Mouse (Mus musculus): ENCODE results near the gene Crot.

DNA sequence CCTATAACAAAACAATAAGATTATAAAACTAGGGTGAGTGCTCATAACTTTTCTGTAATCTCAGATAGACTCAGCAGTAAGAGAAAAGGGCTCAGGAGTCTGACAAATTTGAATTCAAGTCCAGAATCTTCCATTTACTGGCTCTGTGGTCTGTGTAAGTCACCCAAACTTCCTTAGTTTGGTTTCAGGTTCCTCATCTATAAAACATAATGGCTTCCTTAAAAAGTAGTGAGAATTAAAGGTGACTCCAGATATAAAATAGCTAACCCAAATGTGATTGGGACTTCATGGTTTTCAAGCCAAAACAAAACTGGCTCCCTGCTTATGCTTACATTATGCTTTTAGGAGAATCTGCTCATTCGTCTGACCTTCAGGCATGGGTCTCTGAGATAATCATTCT is 35.5 kb upstream of the Crot start:
- no peak for TF ChIP-seq CTCF (conservative IDR thresholded peaks at IDR 0.05; ENCODE audit: low read length)
- TF ChIP-seq POU5F1 (IDR thresholded peaks at IDR 0.05; ENCODE audit: borderline replicate concordance, low read length) = no peak
